Mouse (Mus musculus): Measurements from ENCODE around the gene Arl14ep. TPM values are rescaled to one million over a fixed set of nuclear protein-coding genes. Genes with fewer than 3 reads are reported as not detected.
A peak's percentile ranks its signal among the peaks of the same experiment; 100 is the strongest.
"Not testable (repeated sequence)": the region's sequence is repeated elsewhere in the genome, so short reads cannot be mapped to it uniquely, and the experiment has no call there.

Arl14ep gene
- total RNA-seq (2021): 10 to 100 TPM; 34.5 to 38.2 TPM
- long read RNA-seq, experiment 1, transcript Arl14ep-201 (5 exons, 3,337 nt): major isoform, 5 of 18 reads
- long read RNA-seq, experiment 1, partial matches to known transcripts: 8 of 18 reads
- long read RNA-seq, experiment 1, other reads (novel, unspliced or antisense): 4 of 18 reads
- long read RNA-seq, experiment 2, partial matches to known transcripts: 4 of 12 reads
- long read RNA-seq, experiment 2, other reads (novel, unspliced or antisense): 6 of 12 reads

DNA sequence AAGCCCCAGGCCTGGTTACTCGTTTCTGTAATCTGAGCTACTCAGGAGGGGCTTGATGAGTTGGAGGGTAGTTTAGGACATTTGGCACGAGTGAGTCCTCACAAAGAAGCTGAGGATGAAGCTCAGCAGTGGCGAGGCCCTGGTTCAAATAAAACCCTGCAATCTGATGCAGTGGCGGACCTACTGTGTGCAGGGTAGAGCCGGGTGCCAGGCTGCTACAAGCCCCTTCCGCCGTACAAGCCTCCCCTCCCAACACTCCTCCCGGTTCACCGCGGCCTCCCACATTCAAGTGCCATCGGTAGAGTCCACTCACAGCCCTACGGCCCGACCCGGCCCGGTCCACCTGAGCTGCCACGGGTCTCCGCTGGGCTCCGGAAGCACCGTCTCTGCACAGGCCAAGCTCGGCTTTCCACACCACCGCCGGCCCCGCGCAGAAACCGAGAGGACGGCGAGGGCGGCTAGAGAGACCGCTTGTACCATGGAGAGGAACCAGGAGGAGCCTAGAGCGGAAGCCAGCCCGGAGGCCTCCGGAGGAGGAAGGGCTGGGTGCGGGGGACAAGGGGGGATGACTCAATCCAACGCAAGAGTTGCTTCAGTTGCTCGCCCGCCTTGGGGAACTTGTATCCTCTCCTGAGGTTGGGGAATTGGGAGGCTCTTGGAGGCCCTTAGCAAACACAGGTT, at the start of gene Arl14ep:
TSS of gene Arl14ep (minus strand) at position 466 of the 681 bp plus-strand sequence.
- intact Hi-C loops (cut with DNase I): no loop called here
- Histone ChIP-seq H3K4me3 (peak within 1 kb of the TSS; percentile 69), H3K27ac (peak within 1 kb of the TSS; percentile 81)
- DNase-seq (ENCODE audit: extremely low spot score in 1 of 2, low spot score in 2 of 2): peak; percentile 83 to 85
- no peak; the same call in 1 of the 2 replicates for TF ChIP-seq CTCF (IDR thresholded peaks at IDR 0.05)

DNA sequence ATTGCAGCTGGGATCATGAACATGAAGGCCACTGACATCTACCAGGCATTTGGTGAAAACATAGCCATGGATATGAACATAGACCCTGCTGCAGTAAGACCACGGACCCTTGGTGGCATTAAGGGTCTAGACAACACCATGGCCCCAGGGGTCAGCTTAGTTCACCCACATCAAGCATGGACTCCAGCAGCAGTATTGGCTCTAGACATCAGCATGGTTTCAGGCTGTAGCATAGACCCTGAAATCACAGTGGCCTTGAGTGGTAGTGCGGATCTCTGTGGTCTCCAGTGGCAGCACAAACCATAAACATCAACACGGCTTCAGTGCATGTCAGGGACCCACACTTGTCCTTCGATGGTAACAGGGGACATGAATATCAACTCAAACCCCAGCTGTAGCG, 48.5 kb upstream of the Arl14ep start:
- intact Hi-C loops (cut with DNase I): no loop called here
- no peak for TF ChIP-seq CTCF (IDR thresholded peaks at IDR 0.05)
- no peak overlapping the region for H3K27ac ChIP-seq
- no peak for DNase-seq (ENCODE audit: extremely low spot score in 1 of 2, low spot score in 2 of 2)
- H3K4me3 ChIP-seq: no peak overlapping the region

DNA sequence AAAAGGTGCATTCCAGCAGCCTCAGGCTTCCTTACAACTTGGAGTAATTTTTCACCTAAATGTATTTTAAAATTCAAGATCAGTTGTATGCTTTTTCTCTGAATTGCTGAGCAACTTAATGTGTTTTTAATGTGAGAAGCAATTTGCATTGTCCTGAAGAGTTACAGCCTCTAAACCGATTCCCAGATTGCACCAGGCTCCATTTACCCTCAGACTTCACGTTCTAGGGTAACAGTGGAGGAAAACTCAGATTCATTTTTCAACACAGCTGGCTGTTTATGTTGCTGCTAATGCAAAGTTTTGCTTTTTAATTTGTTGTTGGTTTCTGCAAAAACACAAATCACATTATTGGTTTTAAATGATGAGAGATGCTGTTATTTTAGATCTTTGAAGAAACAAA, 45.1 kb upstream of the Arl14ep start:
- Histone ChIP-seq H3K4me3 (no peak overlapping the region), H3K27ac (no peak overlapping the region)
- no peak for TF ChIP-seq CTCF (IDR thresholded peaks at IDR 0.05)
- no peak for DNase-seq (ENCODE audit: extremely low spot score in 1 of 2, low spot score in 2 of 2)
- intact Hi-C loops (cut with DNase I): no loop called here

DNA sequence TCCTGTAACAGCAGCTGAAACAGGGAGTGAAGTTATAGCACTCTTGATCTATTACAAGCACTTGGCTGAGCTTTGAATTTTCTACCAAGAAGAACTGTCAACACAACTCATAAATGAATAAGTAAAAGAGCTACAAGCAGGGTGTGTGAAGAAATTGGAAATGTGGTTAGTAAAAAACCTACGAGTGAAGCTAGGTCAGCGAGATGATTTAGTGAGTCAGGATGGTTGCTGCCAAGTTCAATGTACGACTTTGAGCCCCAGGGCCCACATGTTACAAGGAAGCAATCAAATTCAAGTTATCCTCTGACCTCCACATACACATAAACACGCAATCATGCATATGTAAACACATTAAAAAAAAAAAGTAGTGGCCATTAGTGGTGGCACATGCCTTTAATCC, 38.9 kb upstream of the Arl14ep start:
- Histone ChIP-seq H3K4me3 (no peak overlapping the region), H3K27ac (no peak overlapping the region)
- DNase-seq (ENCODE audit: extremely low spot score in 1 of 2, low spot score in 2 of 2): no peak
- TF ChIP-seq CTCF (IDR thresholded peaks at IDR 0.05): no peak
- intact Hi-C loops (cut with DNase I): no loop called here

- no peak for DNase-seq (ENCODE audit: extremely low spot score in 1 of 2, low spot score in 2 of 2)
- H3K4me3 ChIP-seq: no peak overlapping the region
- intact Hi-C loops (cut with DNase I): no loop called here
- TF ChIP-seq CTCF (IDR thresholded peaks at IDR 0.05): no peak
- no peak overlapping the region for H3K27ac ChIP-seq
Observed at GRCm38 (mm10) chr2:107012318-107012717, 38.1 kb upstream of the Arl14ep start.

- intact Hi-C loops (cut with DNase I): no loop called here
- DNase-seq (ENCODE audit: extremely low spot score in 1 of 2, low spot score in 2 of 2): no peak
- TF ChIP-seq CTCF (IDR thresholded peaks at IDR 0.05): peak; percentile 47
- H3K27ac ChIP-seq: no peak overlapping the region
- H3K4me3 ChIP-seq: no peak overlapping the region
Observed at GRCm38 (mm10) chr2:107010160-107010559, 35.9 kb upstream of the Arl14ep start.

DNA sequence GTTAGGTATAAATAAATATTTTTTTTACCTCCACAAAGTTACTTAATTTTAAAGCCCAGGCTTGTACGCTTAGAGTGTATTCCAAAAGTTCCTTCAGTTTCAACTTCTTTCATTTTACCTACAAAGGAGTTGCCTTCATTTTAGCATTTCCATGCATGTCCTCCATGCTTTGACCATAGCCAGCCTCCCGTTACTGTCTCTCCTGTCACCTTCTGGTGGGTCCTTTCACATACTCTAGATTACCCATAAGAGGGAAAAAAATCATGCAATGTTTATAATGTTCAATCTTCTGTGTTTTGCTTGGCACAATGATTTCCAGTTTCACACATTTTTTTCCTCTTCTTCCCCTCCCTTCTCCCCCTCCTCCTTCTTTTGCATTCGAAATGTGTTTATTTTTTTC, 32.2 kb upstream of the Arl14ep start:
- no peak overlapping the region for H3K4me3 ChIP-seq
- no peak overlapping the region for H3K27ac ChIP-seq
- no peak; the same call in 1 of the 2 replicates for TF ChIP-seq CTCF (IDR thresholded peaks at IDR 0.05)
- no peak for DNase-seq (ENCODE audit: extremely low spot score in 1 of 2, low spot score in 2 of 2)
- intact Hi-C loops (cut with DNase I): no loop called here

DNA sequence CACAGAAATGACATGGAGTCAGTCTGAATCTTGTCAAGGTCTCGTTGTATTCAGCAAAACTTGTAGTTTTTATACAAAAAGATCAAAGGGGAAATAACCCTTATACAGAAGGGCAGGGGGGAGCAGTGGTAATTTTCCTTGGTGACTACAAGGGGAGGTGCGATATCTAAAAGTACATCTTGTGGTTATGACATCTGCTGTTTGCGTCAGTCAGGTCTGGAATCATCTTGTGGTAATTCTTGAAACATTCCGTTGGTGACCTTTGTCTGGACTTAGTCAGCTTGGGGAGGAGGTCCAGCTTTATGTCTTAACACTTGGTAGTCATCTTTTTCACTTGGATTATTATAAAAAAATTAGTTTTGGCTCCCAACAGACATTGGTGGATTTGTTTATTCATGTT, 31.7 kb upstream of the Arl14ep start:
- H3K27ac ChIP-seq; intact Hi-C loops (cut with DNase I); H3K4me3 ChIP-seq; DNase-seq (ENCODE audit: extremely low spot score in 1 of 2, low spot score in 2 of 2): not testable (repeated sequence)

DNA sequence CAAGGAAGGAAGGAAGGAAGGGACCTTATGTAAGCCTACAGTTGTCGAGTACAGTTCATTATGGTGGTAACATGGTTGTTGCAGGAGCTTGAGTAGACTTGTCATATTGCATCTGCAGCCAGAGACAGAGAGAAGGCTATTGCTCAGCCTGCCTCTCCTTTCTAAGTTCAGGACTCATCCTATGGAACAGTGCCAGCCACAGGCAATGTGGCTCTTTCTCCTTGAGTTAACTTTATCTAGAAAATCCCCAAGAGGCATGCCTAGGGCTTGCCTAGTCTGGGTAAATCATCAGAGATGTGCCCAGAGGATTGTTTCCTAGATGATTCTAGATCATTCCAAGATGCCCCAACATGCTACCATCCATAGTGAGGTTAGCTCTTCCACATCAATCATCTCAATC, 17.0 kb upstream of the Arl14ep start:
- no peak for DNase-seq (ENCODE audit: extremely low spot score in 1 of 2, low spot score in 2 of 2)
- Histone ChIP-seq H3K27ac (no peak overlapping the region), H3K4me3 (no peak overlapping the region)
- intact Hi-C loops (cut with DNase I): no loop called here
- TF ChIP-seq CTCF (IDR thresholded peaks at IDR 0.05): no peak

DNA sequence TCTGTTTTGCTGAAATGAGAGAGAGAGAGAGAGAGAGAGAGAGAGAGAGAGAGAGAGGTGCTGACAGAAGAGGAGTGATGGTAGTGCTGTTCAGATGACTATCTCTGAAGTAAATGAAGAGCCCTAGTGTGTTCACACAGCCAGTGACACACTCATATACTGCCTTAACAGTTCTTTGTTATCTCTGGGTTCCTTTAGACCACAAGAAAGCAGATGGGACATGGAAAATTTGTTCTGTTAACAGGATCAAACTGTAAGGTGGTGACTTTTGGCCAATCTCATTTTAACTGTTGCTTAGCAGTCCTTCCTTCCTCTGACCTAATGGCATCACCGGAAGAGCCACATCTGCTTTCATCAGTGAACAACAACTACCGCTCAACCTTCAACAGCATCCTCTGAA, 10.7 kb upstream of the Arl14ep start:
- no peak for TF ChIP-seq CTCF (IDR thresholded peaks at IDR 0.05)
- Histone ChIP-seq H3K27ac (no peak overlapping the region), H3K4me3 (no peak overlapping the region)
- intact Hi-C loops (cut with DNase I): loop anchor here (5.0 kb wide), 1 partner anchor 52 kb away; no protein-coding TSS in a partner anchor
- DNase-seq (ENCODE audit: extremely low spot score in 1 of 2, low spot score in 2 of 2): no peak

GRCm38 (mm10) chr2:106982503-106982902, 8.3 kb upstream of the Arl14ep start:
- intact Hi-C loops (cut with DNase I): loop anchor here (1.0 to 5.0 kb wide), 2 partner anchors 55 to 887 kb away; no protein-coding TSS in a partner anchor
- peak; percentile 77 for TF ChIP-seq CTCF (IDR thresholded peaks at IDR 0.05)
- Histone ChIP-seq H3K4me3 (no peak overlapping the region), H3K27ac (no peak overlapping the region)
- no peak for DNase-seq (ENCODE audit: extremely low spot score in 1 of 2, low spot score in 2 of 2)

- H3K4me3 ChIP-seq: no peak overlapping the region
- intact Hi-C loops (cut with DNase I): loop anchor here (5.0 kb wide), 1 partner anchor 316 kb away; the partner anchor contains the start of gene Kcna4
- DNase-seq (ENCODE audit: extremely low spot score in 1 of 2, low spot score in 2 of 2): no peak
- no peak overlapping the region for H3K27ac ChIP-seq
- TF ChIP-seq CTCF (IDR thresholded peaks at IDR 0.05): no peak
Observed at GRCm38 (mm10) chr2:106976472-106976871, 2.2 kb upstream of the Arl14ep start.

Data from left cerebral cortex, adult 2 months (tissue).